ENCODE assay signal across 21 mouse cellular contexts in genomic region chr8:124489311-124489710, GRCm38 (mm10). TPM values are rescaled to one million over a fixed set of nuclear protein-coding genes. Genes with fewer than 3 reads are reported as not detected.
DNase-seq lines count a peak whose midpoint lies in the region; ATAC-seq and TF ChIP-seq lines count a peak whose summit lies in the region.
"Had no signal": no experiment of that assay in that cellular context is flagged by ENCODE, and none has a peak within 500 bp of the region (broad histone marks: within the 10 kb centered on the region; RNA-seq: fewer than 3 reads in every experiment).

No protein-coding gene starts in this region.

- H3K27ac ChIP-seq in kidney, embryonic 15.5 days: no peak overlapping the region
- H3K27ac ChIP-seq in layer of hippocampus, adult 2 months: peak overlapping the region; percentile 74
- H3K27ac ChIP-seq: embryonic facial prominence, embryonic 13.5 days; forebrain, embryonic 12.5 days; gastrocnemius, adult 2 months had no signal

- H3K9ac ChIP-seq in kidney, embryonic 15.5 days: no peak overlapping the region
- H3K9ac ChIP-seq: embryonic facial prominence, embryonic 13.5 days; forebrain, embryonic 12.5 days; heart, embryonic 12.5 days had no signal

- WGBS in kidney, embryonic 15.5 days: 79% methylated on average over 6 of the region's 6 CpGs

- ATAC-seq in kidney, embryonic 15.5 days (replicated peaks; ENCODE audit: low FRiP score): no peak
- ATAC-seq: forebrain, embryonic 16.5 days had no signal

- TF ChIP-seq CTCF in layer of hippocampus, adult 2 months (conservative IDR thresholded peaks at IDR 0.05): no peak

- no peak overlapping the region for H3K4me3 ChIP-seq in kidney, embryonic 15.5 days (replicated peaks)
- no peak overlapping the region for H3K4me3 ChIP-seq in layer of hippocampus, adult 2 months
- H3K4me3 ChIP-seq: embryonic facial prominence, embryonic 13.5 days; forebrain, embryonic 12.5 days; gastrocnemius, adult 2 months; heart, embryonic 12.5 days had no signal

- peak; percentile 23 for DNase-seq in kidney, adult 18-20 months
- no peak for DNase-seq in layer of hippocampus, adult 2 months (ENCODE audit: low spot score in 2 of 2)
- DNase-seq in layer of hippocampus, adult 9-10 months (ENCODE audit: low spot score): no peak
- DNase-seq in brain, adult 2 months (ENCODE audit: low read depth, low spot score): peak; percentile 52
- peak; percentile 12 for DNase-seq in kidney, postnatal 14 days
- no peak for DNase-seq in ovary, postnatal 10 days (ENCODE audit: low spot score)
- DNase-seq in thymus, postnatal 36 days: no peak
- DNase-seq: adrenal gland, adult 8-10 months; adrenal gland, postnatal 36 days; cerebellum, adult 11 months; cerebellum, adult 8-10 months; cerebellum, postnatal 25 days; gastrocnemius, adult 2 months; gastrocnemius, postnatal 25 days had no signal

- no peaks in the 10 kb centered on the region for H3K36me3 ChIP-seq in kidney, embryonic 15.5 days
- H3K36me3 ChIP-seq: embryonic facial prominence, embryonic 13.5 days; forebrain, embryonic 12.5 days; G1E; heart, embryonic 12.5 days had no signal

- H3K4me1 ChIP-seq in kidney, embryonic 15.5 days: no peaks in the 10 kb centered on the region
- H3K4me1 ChIP-seq: forebrain, embryonic 12.5 days; heart, embryonic 12.5 days had no signal

- H3K9me3 ChIP-seq in kidney, embryonic 15.5 days (replicated peaks): no peaks in the 10 kb centered on the region
- H3K9me3 ChIP-seq: embryonic facial prominence, embryonic 13.5 days; forebrain, embryonic 12.5 days; G1E had no signal

- H3K27me3 ChIP-seq in kidney, embryonic 15.5 days: no peaks in the 10 kb centered on the region
- H3K27me3 ChIP-seq: embryonic facial prominence, embryonic 13.5 days; heart, embryonic 12.5 days had no signal

- no peak overlapping the region for H3K4me2 ChIP-seq in kidney, embryonic 15.5 days
- H3K4me2 ChIP-seq: embryonic facial prominence, embryonic 13.5 days; forebrain, embryonic 12.5 days; heart, embryonic 12.5 days had no signal

RNA-seq across cellular contexts. Expression of gene Cog2, which starts 31.3 kb away (rescaled TPM):
- polyA plus RNA-seq in kidney, embryonic 15.5 days (2015; fragmentation: Nextera tagmentation; extraction: Ambion mirVana): 35.6 and 36.4 TPM in 2 replicates
- 10 to 100 TPM; 45.3 to 49.0 TPM for total RNA-seq in layer of hippocampus, adult 2 months (2021)

RNA-seq across cellular contexts. Expression of gene Pgbd5, which starts 49.9 kb away (rescaled TPM):
- 0.75 and 0.93 TPM in 2 replicates for polyA plus RNA-seq in kidney, embryonic 15.5 days (2015; fragmentation: Nextera tagmentation; extraction: Ambion mirVana)
- 100 to 1,000 TPM; 291 to 304 TPM for total RNA-seq in layer of hippocampus, adult 2 months (2021)
- total RNA-seq: granulocyte monocyte progenitor cell, adult 5-6 weeks had no signal
- polyA plus RNA-seq: G1E had no signal

Comparison
In these comparisons a context has a peak if more than half of its experiments do, and no peak if none do; other contexts are left out.
1. DNase-seq: peak in kidney, adult 18-20 months (single experiment), brain, adult 2 months (single experiment) and kidney, postnatal 14 days (single experiment); none in layer of hippocampus, adult 2 months (0 of 2), layer of hippocampus, adult 9-10 months (single experiment), ovary, postnatal 10 days (single experiment) and thymus, postnatal 36 days (0 of 2).